Mouse (Mus musculus) liver, embryonic 13.5 days (tissue): ENCODE results near the gene Hdac10. TPM values are rescaled to one million over a fixed set of nuclear protein-coding genes. Genes with fewer than 3 reads are reported as not detected.

Experiments
- ATAC-seq: fragments of 200-750 bp; cut with Nextera tagmentation; 2 replicates; pipeline ENCODE4 v1.8.0; 2017; ENCODE audit warnings: low read depth, mild to moderate bottlenecking, moderate number of reproducible peaks, moderate library complexity
- DNase-seq: peaks from one replicate; pipeline ENCODE4 v3.0.0; 2022
- H3K27ac ChIP-seq: fragments of 300-500 bp; sonication (generic); 2 replicates; pipeline ENCODE4 v1.5.1; 2015; ENCODE audit warnings: moderate library complexity, mild to moderate bottlenecking, inconsistent platforms
- H3K27me3 ChIP-seq: fragments of 300-500 bp; sonication (generic); 2 replicates; pipeline ENCODE4 v1.6.1; 2015; ENCODE audit warnings: mild to moderate bottlenecking, inconsistent platforms
- H3K36me3 ChIP-seq: fragments of 300-500 bp; sonication (generic); 2 replicates; pipeline ENCODE4 v1.6.1; 2015; ENCODE audit warnings: mild to moderate bottlenecking, inconsistent platforms
- H3K4me1 ChIP-seq: fragments of 300-500 bp; sonication (generic); replicated peaks from 2 replicates; pipeline ENCODE4 v1.6.1; 2015; ENCODE audit warnings: inconsistent platforms
- H3K4me2 ChIP-seq: fragments of 300-500 bp; sonication (generic); 2 replicates; pipeline ENCODE4 v1.6.1; 2015; ENCODE audit warnings: inconsistent platforms, mild to moderate bottlenecking, moderate library complexity
- H3K4me3 ChIP-seq: fragments of 300-500 bp; sonication (generic); replicated peaks from 2 replicates; pipeline ENCODE4 v1.5.1; 2015; ENCODE audit warnings: mild to moderate bottlenecking, inconsistent platforms
- H3K9ac ChIP-seq: fragments of 300-500 bp; sonication (generic); 2 replicates; pipeline ENCODE4 v1.6.1; 2015; ENCODE audit warnings: mild to moderate bottlenecking, inconsistent platforms
- H3K9me3 ChIP-seq: fragments of 300-500 bp; sonication (generic); replicated peaks from 2 replicates; pipeline ENCODE4 v1.6.1; 2016; ENCODE audit warnings: inconsistent platforms
- WGBS: fragments of 180-500 bp; shearing (Covaris S2); methylation state at CpG from one replicate; pipeline ENCODE4 v1.1.7; 2015; ENCODE audit not compliant: insufficient replicate concordance; 5-methylcytosine and 5-hydroxymethylcytosine counted together
- polyA plus RNA-seq: library from polyadenylated mRNA; unstranded; fragments of >200 nt; fragmentation: Nextera tagmentation; extraction: Ambion mirVana; gene quantifications from 2 replicates; pipeline ENCODE4 v1.2.1, GENCODE M21; 2015

Hdac10 gene
- polyA plus RNA-seq, 1 experiment from 2014 or later: 10.2 TPM

GRCm38 (mm10) chr15:89090662-89091061 is 37.8 kb downstream of the Hdac10 start:
- no peak overlapping the region for H3K27ac ChIP-seq
- no peaks in the 10 kb centered on the region for H3K9me3 ChIP-seq
- ATAC-seq (no peak), DNase-seq (no peak)
- no peaks in the 10 kb centered on the region for H3K27me3 ChIP-seq
- peak overlapping the region; percentile 95 for H3K4me2 ChIP-seq
- H3K4me1 ChIP-seq: peaks cover 24% of the 10 kb centered on the region
- peak overlapping the region; percentile 9; the same call in 1 of the 2 replicates for H3K9ac ChIP-seq
- 0 out of 2 replicates have a peak overlapping the region, but pooled peaks have one; percentile 96 for H3K4me3 ChIP-seq
- H3K36me3 ChIP-seq: peaks cover 40% of the 10 kb centered on the region
- 94% methylated on average over 4 of the region's 4 CpGs for WGBS

GRCm38 (mm10) chr15:89089248-89090051 is 39.0 kb downstream of the Hdac10 start:
- Histone ChIP-seq H3K9ac (peak overlapping the region; percentile 95), H3K4me2 (peak overlapping the region; percentile 95), H3K4me1 (peaks cover 24% of the 10 kb centered on the region), H3K4me3 (peak overlapping the region; percentile 96), H3K27ac (peak overlapping the region; percentile 85), H3K9me3 (no peaks in the 10 kb centered on the region), H3K36me3 (peaks cover 40% of the 10 kb centered on the region), H3K27me3 (no peaks in the 10 kb centered on the region)
- DNase-seq (peak; percentile 18), ATAC-seq (peak; percentile 70)
- 2% methylated on average over 68 of the region's 68 CpGs for WGBS

- H3K36me3 ChIP-seq: peaks cover 39% of the 10 kb centered on the region
- H3K9ac ChIP-seq: peak within 1 kb of the TSS; percentile 95
- no peaks in the 10 kb centered on the region for H3K9me3 ChIP-seq
- DNase-seq (peak; percentile 83), ATAC-seq (peak; percentile 92)
- H3K27ac ChIP-seq: peak within 1 kb of the TSS; percentile 85
- peak within 1 kb of the TSS; percentile 96 for H3K4me3 ChIP-seq
- peak within 1 kb of the TSS; percentile 95 for H3K4me2 ChIP-seq
- peaks cover 27% of the 10 kb centered on the region for H3K4me1 ChIP-seq
- WGBS: 2% methylated on average over 38 of the region's 38 CpGs
- no peaks in the 10 kb centered on the region for H3K27me3 ChIP-seq
Measured at GRCm38 (mm10) chr15:89088607-89089247, 39.8 kb downstream of the Hdac10 start, which contains the start of gene Selenoo. TSS of gene Selenoo (plus strand) at chr15:89089084.

GRCm38 (mm10) chr15:89084826-89085225 is 43.7 kb downstream of the Hdac10 start:
- no peak overlapping the region for H3K4me2 ChIP-seq
- WGBS: 72% methylated on average over 2 of the region's 2 CpGs
- H3K36me3 ChIP-seq: peaks cover 49% of the 10 kb centered on the region
- ATAC-seq (no peak), DNase-seq (no peak)
- H3K27ac ChIP-seq: no peak overlapping the region
- H3K4me3 ChIP-seq: no peak overlapping the region
- H3K9me3 ChIP-seq: no peaks in the 10 kb centered on the region
- peaks cover 17% of the 10 kb centered on the region for H3K4me1 ChIP-seq
- H3K27me3 ChIP-seq: no peaks in the 10 kb centered on the region
- H3K9ac ChIP-seq: no peak overlapping the region

GRCm38 (mm10) chr15:89083906-89084305 is 44.6 kb downstream of the Hdac10 start:
- no peak overlapping the region for H3K4me2 ChIP-seq
- no peak overlapping the region for H3K4me3 ChIP-seq
- DNase-seq (no peak), ATAC-seq (no peak)
- H3K27me3 ChIP-seq: no peaks in the 10 kb centered on the region
- WGBS: 89% methylated on average over 1 of the region's 1 CpGs
- H3K36me3 ChIP-seq: peaks cover 49% of the 10 kb centered on the region
- no peaks in the 10 kb centered on the region for H3K9me3 ChIP-seq
- no peak overlapping the region for H3K27ac ChIP-seq
- H3K4me1 ChIP-seq: peaks cover 13% of the 10 kb centered on the region
- H3K9ac ChIP-seq: no peak overlapping the region

DNA sequence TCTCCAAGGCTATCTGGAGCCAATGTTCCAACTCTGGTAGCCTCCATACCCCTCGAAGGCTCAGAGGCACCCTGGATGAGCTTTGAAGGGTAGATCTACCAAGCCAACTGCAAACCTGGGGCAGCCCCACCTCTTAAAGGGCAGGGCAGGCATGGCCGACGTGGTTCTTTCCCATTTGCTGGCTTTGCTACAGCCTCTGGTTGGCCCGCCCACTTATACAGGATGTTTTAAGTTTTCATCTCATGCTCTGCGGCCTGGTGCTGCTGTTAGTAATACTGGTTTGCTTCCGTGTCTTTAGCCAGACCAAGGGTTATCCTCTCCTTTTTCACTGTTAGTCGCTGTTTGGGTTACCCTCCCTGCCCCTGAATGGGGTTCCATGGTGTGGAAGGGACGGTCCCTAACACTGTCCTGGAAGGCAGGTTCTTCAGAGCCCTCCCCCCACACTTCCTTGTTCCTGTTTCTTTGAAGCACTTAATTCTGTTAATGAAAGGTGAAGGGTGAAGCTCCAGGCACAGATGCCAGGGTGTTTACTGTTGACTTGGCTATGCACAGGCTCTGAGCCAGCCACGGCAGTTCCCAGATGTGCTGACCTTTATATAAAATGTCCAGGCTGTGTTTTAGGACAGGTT is 50.2 kb downstream of the Hdac10 start:
- Histone ChIP-seq H3K9ac (peak overlapping the region; percentile 87), H3K4me3 (peak overlapping the region; percentile 78), H3K36me3 (peaks cover 17% of the 10 kb centered on the region), H3K27me3 (peaks cover 7% of the 10 kb centered on the region), H3K4me2 (peak overlapping the region; percentile 97), H3K27ac (peak overlapping the region; percentile 39; the same call in 1 of the 2 replicates), H3K4me1 (peaks cover 42% of the 10 kb centered on the region), H3K9me3 (no peaks in the 10 kb centered on the region)
- WGBS: 37% methylated on average over 9 of the region's 9 CpGs
- DNase-seq (peak; percentile 58), ATAC-seq (peak; percentile 41)

DNA sequence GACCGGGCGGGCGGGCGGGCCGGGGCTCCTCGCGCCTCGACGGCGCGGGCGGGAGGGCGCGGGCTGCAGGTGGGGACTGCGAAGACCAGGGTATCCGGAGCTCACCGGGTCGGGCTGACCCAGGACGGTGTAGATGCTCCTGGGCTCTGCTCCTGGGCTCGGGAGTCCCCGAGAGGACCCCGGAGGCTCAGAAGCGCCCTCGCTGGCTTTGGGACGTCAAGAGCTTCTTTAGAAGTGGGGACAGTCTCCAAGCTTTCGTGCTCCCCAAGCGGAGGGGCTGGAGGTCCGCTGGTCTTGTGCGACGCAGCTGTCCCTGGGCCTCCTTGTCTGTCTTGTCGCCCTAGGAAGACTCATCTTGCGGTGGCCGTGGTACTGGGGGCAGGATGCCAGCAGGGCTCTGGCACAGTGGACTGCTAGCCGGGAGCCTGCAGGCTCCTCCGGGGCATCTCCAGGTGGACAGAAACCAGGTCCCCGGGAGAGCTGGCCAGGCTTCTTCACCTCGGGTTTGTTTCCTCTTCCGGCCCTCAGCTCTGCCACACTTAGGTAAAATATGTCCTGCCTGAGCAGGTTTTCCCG is 52.3 kb downstream of the Hdac10 start:
- Histone ChIP-seq H3K36me3 (no peaks in the 10 kb centered on the region), H3K4me2 (peak overlapping the region; percentile 97), H3K4me1 (peaks cover 42% of the 10 kb centered on the region), H3K9ac (peak overlapping the region; percentile 87), H3K4me3 (peak overlapping the region; percentile 78), H3K9me3 (no peaks in the 10 kb centered on the region), H3K27ac (peak overlapping the region; percentile 63), H3K27me3 (peaks cover 17% of the 10 kb centered on the region)
- DNase-seq (no peak), ATAC-seq (peak; percentile 30)
- under 1% methylated on average over 37 of the region's 39 CpGs for WGBS

GRCm38 (mm10) chr15:89075478-89076147 is 52.9 kb downstream of the Hdac10 start:
- DNase-seq: peak; percentile 71
- Histone ChIP-seq H3K9me3 (no peaks in the 10 kb centered on the region), H3K9ac (peak overlapping the region; percentile 87), H3K4me1 (peaks cover 42% of the 10 kb centered on the region), H3K4me2 (peak overlapping the region; percentile 97), H3K36me3 (no peaks in the 10 kb centered on the region), H3K27ac (peak overlapping the region; percentile 65), H3K4me3 (peak overlapping the region; percentile 78), H3K27me3 (peaks cover 22% of the 10 kb centered on the region)
- WGBS: 0% methylated on average over 38 of the region's 59 CpGs
- peak; percentile 89 for ATAC-seq

DNA sequence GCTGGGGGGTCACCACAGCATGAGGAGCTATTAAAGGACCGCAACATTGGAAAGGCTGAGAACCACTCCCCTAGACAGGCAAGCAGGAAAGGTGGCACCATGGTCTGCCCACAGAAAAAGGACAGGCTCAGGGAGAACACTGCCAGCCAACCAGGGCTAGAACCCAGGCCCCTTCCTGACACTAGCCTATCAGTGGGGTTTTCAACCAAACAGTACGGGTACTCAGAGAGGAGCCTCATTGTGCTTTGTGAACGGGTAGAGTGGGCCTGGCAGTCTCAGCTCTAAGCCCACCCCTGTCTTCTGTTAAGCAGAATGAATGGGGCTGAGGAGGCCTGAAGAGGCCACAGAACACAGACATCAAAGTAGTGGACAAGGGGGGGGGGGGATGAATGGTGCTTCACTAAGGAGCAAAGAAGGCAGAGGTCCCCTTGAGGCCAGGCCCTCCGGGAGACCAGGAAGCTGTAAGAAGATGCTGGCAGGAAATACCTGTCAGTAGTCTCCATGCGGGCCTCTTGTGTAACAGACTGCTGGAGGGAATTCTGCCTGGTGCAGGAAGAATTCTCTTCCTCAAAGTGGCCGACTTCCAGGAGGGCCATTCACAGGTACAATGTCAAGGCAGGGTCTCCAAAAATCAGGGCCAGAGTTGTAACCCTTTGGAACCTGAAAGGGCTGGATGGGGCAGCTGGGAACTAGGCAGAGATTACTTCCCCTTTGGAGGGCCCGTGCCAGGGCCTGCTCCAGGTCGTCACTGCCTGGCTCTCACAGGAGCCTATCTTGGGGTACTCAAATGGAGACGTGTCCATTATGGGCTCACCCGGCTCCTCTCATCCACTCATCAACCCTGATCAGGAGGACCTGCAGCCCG is 53.7 kb downstream of the Hdac10 start, which contains the start of gene Trabd:
Gene Trabd, plus strand, starts transcription at position 512 of the 865 bp plus-strand sequence.
- Histone ChIP-seq H3K27ac (peak within 1 kb of the TSS; percentile 65), H3K4me1 (peaks cover 42% of the 10 kb centered on the region), H3K9me3 (no peaks in the 10 kb centered on the region), H3K36me3 (no peaks in the 10 kb centered on the region), H3K4me2 (peak within 1 kb of the TSS; percentile 97), H3K4me3 (peak within 1 kb of the TSS; percentile 78), H3K9ac (peak within 1 kb of the TSS; percentile 87), H3K27me3 (peaks cover 29% of the 10 kb centered on the region)
- DNase-seq: no peak
- ATAC-seq: no peak; the same call in 1 of the 2 replicates
- 35% methylated on average over 11 of the region's 11 CpGs for WGBS
